Mouse (Mus musculus) stomach, postnatal 0 days (tissue): ENCODE results near the gene Grk6. TPM values are rescaled to one million over a fixed set of nuclear protein-coding genes. Genes with fewer than 3 reads are reported as not detected.

Experiments
- ATAC-seq: fragments of 200-750 bp; cut with Nextera tagmentation; 2 replicates; pipeline ENCODE4 v1.8.0; 2017; ENCODE audit not compliant: low FRiP score, low TSS enrichment
- DNase-seq: peaks from one replicate; pipeline ENCODE4 v3.0.0-alpha.2; 2016; ENCODE audit warnings: low spot score
- H3K27ac ChIP-seq: fragments of 300-500 bp; sonication (generic); replicated peaks from 2 replicates; pipeline ENCODE4 v1.5.1; 2014; ENCODE audit warnings: mild to moderate bottlenecking, control low read depth
- H3K27me3 ChIP-seq: fragments of 300-500 bp; sonication (generic); 2 replicates; pipeline ENCODE4 v1.6.1; 2014; ENCODE audit warnings: low read length; ENCODE audit not compliant: control insufficient read depth, insufficient read depth
- H3K36me3 ChIP-seq: fragments of 300-500 bp; sonication (generic); 2 replicates; pipeline ENCODE4 v1.6.1; 2014; ENCODE audit warnings: low read length, mixed read lengths; ENCODE audit not compliant: control insufficient read depth, insufficient read depth
- H3K4me1 ChIP-seq: fragments of 300-500 bp; sonication (generic); replicated peaks from 2 replicates; pipeline ENCODE4 v1.6.1; 2014; ENCODE audit warnings: antibody characterized with exemption; ENCODE audit not compliant: control insufficient read depth, insufficient read depth
- H3K4me2 ChIP-seq: fragments of 300-500 bp; sonication (generic); replicated peaks from 2 replicates; pipeline ENCODE4 v1.6.1; 2014; ENCODE audit warnings: low read depth, mild to moderate bottlenecking, control low read depth, moderate library complexity
- H3K4me3 ChIP-seq: fragments of 300-500 bp; sonication (generic); 2 replicates; pipeline ENCODE4 v1.5.1; 2014; ENCODE audit warnings: low read depth, low read length, control low read depth
- H3K9ac ChIP-seq: fragments of 300-500 bp; sonication (generic); 2 replicates; pipeline ENCODE4 v1.6.1; 2014; ENCODE audit warnings: mild to moderate bottlenecking, low read length, control low read depth, mixed read lengths
- H3K9me3 ChIP-seq: fragments of 300-500 bp; sonication (generic); 2 replicates; pipeline ENCODE4 v1.6.1; 2016; ENCODE audit warnings: low read length; ENCODE audit not compliant: control insufficient read depth
- CTCF ChIP-seq: IDR thresholded peaks from 2 replicates; pipeline ENCODE4 v1.5.1; 2016; ENCODE audit warnings: antibody characterized with exemption, low read depth, mild to moderate bottlenecking, moderate library complexity
- EP300 ChIP-seq: optimal IDR thresholded peaks from 2 replicates; pipeline ENCODE3; 2016; ENCODE audit warnings: antibody characterized with exemption
- WGBS: fragments of 180-500 bp; shearing (Covaris S2); extraction: QIAGEN DNeasy Blood & Tissue Kit; methylation state at CpG from one replicate; pipeline ENCODE4 v1.1.7; 2014; 5-methylcytosine and 5-hydroxymethylcytosine counted together
- polyA plus RNA-seq: library from polyadenylated mRNA; unstranded; fragments of >200 nt; fragmentation: Nextera tagmentation; extraction: Ambion mirVana; gene quantifications from 2 replicates; pipeline ENCODE4 v1.2.1, GENCODE M21; 2015

Gene Grk6
- polyA plus RNA-seq, 1 experiment from 2014 or later = 17.7 TPM

GRCm38 (mm10) chr13:55446483-55447105 is 1.7 kb downstream of the Grk6 start:
- peak overlapping the region; percentile 85; the same call in 1 of the 2 replicates for H3K9ac ChIP-seq
- TF ChIP-seq EP300 (no peak), CTCF (no peak)
- H3K27me3 ChIP-seq = no peaks in the 10 kb centered on the region
- H3K4me1 ChIP-seq = no peaks in the 10 kb centered on the region; the same call in 1 of the 2 replicates
- no peak overlapping the region for H3K27ac ChIP-seq
- peak overlapping the region; percentile 64 for H3K4me3 ChIP-seq
- ATAC-seq (no peak), DNase-seq (peak; percentile 24)
- H3K4me2 ChIP-seq = peak overlapping the region; percentile 73
- H3K9me3 ChIP-seq = no peaks in the 10 kb centered on the region
- 65% methylated on average over 6 of the region's 6 CpGs for WGBS
- peaks cover 9% of the 10 kb centered on the region for H3K36me3 ChIP-seq

DNA sequence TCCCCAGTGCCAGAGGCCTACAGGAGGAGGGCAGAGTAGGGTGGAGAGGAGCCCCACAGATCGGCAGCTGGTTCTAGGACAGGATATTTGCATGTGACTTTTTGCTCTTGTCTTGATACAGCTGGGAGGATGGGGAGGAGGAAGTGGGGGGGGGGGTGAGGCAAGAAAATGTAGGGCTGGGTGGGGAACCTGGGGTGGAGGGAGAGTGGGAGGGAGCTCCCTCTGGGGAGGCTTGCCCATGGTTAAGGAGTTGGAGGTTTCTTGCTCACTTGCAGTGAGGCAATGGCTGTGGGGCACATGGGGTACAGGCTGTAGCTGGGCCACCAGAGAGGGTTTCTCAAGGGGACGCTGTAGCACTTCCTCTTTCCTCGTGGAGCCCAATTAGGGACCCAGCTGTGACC is 2.7 kb downstream of the Grk6 start:
- no peaks in the 10 kb centered on the region for H3K9me3 ChIP-seq
- H3K9ac ChIP-seq = no peak overlapping the region; the same call in 1 of the 2 replicates
- no peaks in the 10 kb centered on the region for H3K27me3 ChIP-seq
- no peak overlapping the region for H3K4me3 ChIP-seq
- no peak for ATAC-seq
- H3K27ac ChIP-seq = no peak overlapping the region
- WGBS = 32% methylated on average over 3 of the region's 3 CpGs
- TF ChIP-seq CTCF (no peak), EP300 (no peak)
- H3K36me3 ChIP-seq = peaks cover 14% of the 10 kb centered on the region
- DNase-seq = no peak
- H3K4me2 ChIP-seq = no peak overlapping the region
- H3K4me1 ChIP-seq = no peaks in the 10 kb centered on the region; the same call in 1 of the 2 replicates

- no peaks in the 10 kb centered on the region for H3K9me3 ChIP-seq
- H3K4me1 ChIP-seq = no peaks in the 10 kb centered on the region; the same call in 1 of the 2 replicates
- H3K27ac ChIP-seq = no peak overlapping the region
- TF ChIP-seq EP300 (no peak), CTCF (no peak)
- 92% methylated on average over 5 of the region's 5 CpGs for WGBS
- DNase-seq (no peak), ATAC-seq (no peak)
- H3K36me3 ChIP-seq = peaks cover 15% of the 10 kb centered on the region
- H3K4me2 ChIP-seq = no peak overlapping the region
- no peak overlapping the region for H3K9ac ChIP-seq
- no peak overlapping the region for H3K4me3 ChIP-seq
- H3K27me3 ChIP-seq = no peaks in the 10 kb centered on the region
These were observed 3.3 kb downstream of the Grk6 start for GRCm38 (mm10) chr13:55448131-55448530.

- H3K9me3 ChIP-seq = no peaks in the 10 kb centered on the region
- H3K27ac ChIP-seq = no peak overlapping the region
- H3K4me2 ChIP-seq = no peak overlapping the region
- H3K27me3 ChIP-seq = no peaks in the 10 kb centered on the region
- no peak overlapping the region for H3K9ac ChIP-seq
- peaks cover 15% of the 10 kb centered on the region for H3K36me3 ChIP-seq
- H3K4me3 ChIP-seq = no peak overlapping the region
- ATAC-seq (no peak), DNase-seq (no peak)
- no peak for TF ChIP-seq CTCF
- 90% methylated on average over 9 of the region's 9 CpGs for WGBS
- H3K4me1 ChIP-seq = no peaks in the 10 kb centered on the region; the same call in 1 of the 2 replicates
These were observed 4.3 kb downstream of the Grk6 start for GRCm38 (mm10) chr13:55449205-55449604.

GRCm38 (mm10) chr13:55449679-55450441 is 5.0 kb downstream of the Grk6 start:
- Histone ChIP-seq H3K36me3 (peaks cover 15% of the 10 kb centered on the region), H3K4me3 (no peak overlapping the region), H3K27me3 (no peaks in the 10 kb centered on the region), H3K9ac (no peak overlapping the region), H3K27ac (no peak overlapping the region), H3K9me3 (no peaks in the 10 kb centered on the region), H3K4me2 (no peak overlapping the region), H3K4me1 (no peaks in the 10 kb centered on the region; the same call in 1 of the 2 replicates)
- TF ChIP-seq EP300 (no peak), CTCF (no peak)
- DNase-seq (peak; percentile 69), ATAC-seq (no peak; the same call in 1 of the 2 replicates)
- 77% methylated on average over 17 of the region's 17 CpGs for WGBS
